Mouse (Mus musculus) cortical plate, adult 2 months (tissue): ENCODE measurements around the gene 1700023F06Rik.

Source experiments
- CTCF ChIP-seq: fragments of 200-500 bp; IDR thresholded peaks from 2 replicates; pipeline ENCODE4 v1.5.1; 2011; ENCODE audit warnings: mild to moderate bottlenecking, control low read depth, low read length; ENCODE audit not compliant: insufficient read depth; ENCODE audit errors: extremely low read depth
- POLR2A ChIP-seq: fragments of 200-500 bp; IDR thresholded peaks from 2 replicates; pipeline ENCODE4 v1.6.1; 2011; ENCODE audit warnings: mild to moderate bottlenecking, low read length, control low read depth; ENCODE audit not compliant: insufficient read depth; ENCODE audit errors: extremely low read depth

DNA sequence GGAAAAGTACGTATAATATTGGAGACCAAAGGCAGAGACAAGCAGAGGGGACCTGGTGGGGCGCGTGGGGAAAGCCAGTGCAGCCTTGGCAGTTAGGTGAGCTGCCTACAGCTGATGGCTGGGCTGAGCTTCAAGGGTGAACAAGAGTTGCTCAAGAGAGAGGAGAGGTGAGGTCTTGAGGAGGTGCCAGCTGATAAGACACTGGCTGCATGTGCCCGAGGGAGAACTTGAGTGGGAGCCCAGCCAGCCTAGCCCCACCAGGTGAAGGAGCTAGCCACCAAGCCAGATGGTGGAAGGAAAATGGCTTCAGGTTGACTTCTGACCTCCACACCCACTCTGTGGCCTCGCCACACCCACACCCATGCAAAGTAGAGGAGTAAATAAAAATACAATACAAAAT lies 44.0 kb upstream of the 1700023F06Rik start:
- TF ChIP-seq CTCF: no peak
- TF ChIP-seq POLR2A: no peak
